Mouse (Mus musculus) CH12F3 (cell line): ENCODE results near the gene Piwil4.
"Not testable (repeated sequence)": the region's sequence is repeated elsewhere in the genome, so short reads cannot be mapped to it uniquely, and the experiment has no call there.

Experiments
- in situ Hi-C: fragments of 300-500 bp; cut with MboI; formaldehyde crosslinking; loops from 2 replicates; pipeline ENCODE4 v1.14.3; 2020; ENCODE audit warnings: low sequenced_read_pairs

Piwil4 gene

DNA sequence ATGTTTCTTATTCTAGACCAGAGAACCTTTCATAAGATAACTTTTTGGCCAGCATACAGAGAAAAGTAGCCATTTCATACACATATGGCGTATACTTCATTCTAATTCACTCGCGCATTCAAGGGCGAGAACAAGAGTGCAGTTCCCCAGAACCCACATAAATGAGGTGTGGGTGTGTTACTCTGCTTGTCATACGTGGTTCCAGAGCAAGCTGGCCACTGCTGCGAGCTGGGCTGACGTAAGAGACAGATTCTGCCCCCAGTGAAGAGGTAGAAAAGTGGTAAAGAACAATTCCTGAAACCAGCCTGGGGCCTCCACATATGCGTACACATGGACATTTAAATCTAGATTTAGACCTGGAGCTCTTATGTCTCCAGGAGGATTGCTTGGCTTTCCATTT, 66.0 kb downstream of the Piwil4 start:
- in situ Hi-C loops: no loop called here

DNA sequence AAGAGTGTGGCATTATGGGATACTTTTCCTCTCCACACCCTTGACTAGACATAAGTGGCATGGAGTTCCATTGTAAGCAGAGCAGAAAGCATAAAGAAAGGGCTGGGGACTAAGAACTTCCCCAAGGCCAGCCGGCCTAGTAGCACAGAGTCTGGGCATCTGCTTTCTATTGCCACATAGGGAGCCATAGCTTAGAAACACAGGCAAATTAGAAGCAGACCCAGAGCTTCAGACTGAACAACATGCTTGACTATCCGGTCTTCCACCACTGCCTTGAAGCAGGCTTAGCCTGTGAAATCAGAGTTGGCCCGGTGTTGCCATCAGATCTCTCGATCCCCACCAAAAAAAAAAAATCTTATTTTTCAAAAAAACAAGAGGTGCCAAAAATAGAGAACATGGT, 67.4 kb downstream of the Piwil4 start:
- in situ Hi-C loops: no loop called here

DNA sequence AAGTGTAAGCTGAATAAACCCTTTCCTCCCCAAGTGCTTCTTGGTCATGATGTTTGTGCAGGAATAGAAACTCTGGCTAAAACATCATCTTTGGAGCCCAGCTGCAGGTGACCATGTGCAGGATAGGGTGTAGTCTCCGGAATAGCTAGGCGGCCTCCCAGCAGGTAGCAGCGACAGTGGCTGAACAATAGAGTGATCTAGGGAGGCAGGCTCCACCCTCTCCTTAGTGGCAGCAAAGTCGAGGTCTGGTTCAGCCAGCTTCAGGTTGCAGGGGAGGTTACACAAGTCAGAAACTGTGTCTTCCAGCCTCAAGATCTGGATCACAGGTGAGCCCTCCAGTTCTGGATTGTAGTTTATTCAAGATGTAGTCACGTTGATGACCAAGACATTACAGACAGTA, 68.6 kb downstream of the Piwil4 start:
- in situ Hi-C loops: not testable (repeated sequence)

DNA sequence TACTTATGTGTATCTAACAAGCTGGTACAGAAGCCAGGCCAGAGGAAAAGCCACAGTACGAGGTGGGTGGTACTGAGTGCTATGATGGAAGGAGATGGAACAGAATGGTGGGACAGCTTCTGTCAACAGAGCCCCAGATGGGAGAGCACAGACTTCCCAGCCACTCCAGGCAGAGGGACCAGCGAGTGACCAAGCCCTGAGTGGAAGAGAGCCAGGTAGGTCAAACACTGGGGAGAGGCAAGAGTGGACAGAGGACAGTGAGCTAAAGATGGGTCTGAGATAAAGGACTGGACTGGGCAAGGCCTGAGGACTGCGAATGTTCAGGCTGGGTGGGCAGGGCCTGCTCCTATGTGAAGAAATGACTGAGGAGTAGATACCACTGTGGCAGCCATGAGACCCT, 72.2 kb downstream of the Piwil4 start:
- in situ Hi-C loops: no loop called here

DNA sequence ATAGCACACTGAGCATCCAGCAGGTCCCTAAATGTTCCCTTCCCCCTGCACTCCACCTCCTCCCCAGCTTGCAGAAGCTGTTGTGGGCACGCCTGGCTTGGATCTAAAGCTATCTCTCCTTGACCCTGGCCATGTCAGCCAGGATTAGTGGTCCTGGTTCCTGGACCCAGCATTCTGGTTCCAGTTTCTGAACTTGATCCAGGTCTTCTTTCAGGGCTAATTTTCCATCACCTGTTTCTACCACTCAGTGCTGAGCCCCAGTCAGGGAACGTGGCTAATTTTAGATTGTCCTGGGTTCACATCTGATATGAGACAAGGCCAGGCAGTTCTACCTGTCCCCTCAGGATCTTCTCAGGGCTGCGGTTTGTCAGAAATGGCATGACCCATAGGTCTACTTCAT, 74.5 kb downstream of the Piwil4 start:
- in situ Hi-C loops: no loop called here

DNA sequence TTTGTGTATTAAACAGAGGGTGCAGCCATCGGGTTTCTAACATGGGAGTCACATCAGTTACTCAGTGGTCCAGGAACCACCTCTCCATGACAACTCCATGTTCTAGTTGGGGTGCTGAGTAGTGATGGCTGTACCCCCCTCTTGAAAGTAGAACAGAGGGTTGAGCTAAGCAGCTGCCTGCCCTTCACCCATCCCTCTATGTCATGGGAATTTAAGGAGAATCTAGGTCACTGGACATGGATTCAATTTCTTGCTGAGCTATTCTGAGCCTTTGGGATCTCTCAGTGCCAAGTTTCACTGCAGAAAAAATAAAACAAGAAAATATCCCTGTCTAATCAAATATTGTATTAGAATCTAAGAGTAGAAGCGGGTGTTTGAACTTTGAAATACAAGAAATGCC, 76.9 kb downstream of the Piwil4 start:
- in situ Hi-C loops: no loop called here

DNA sequence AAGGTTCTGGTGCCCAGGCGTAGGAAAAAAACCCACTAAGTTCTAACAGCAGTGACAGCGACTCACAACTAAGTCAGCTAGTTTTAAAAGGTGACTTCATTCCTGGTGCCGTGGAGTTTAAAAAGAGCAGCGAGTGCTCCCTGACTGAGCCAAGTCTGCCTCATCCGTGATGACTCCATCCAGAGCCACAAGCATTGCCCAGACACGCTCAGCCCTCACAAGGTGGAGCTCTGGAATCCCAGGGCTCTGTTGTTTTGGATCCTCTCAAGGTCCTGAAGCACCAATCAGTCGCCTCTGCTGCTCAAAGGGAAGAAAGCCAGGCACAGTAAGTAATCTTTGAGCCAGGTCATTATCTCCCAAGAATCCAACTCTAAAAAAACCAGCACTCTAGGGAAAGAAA, 77.7 kb downstream of the Piwil4 start:
- in situ Hi-C loops: no loop called here

DNA sequence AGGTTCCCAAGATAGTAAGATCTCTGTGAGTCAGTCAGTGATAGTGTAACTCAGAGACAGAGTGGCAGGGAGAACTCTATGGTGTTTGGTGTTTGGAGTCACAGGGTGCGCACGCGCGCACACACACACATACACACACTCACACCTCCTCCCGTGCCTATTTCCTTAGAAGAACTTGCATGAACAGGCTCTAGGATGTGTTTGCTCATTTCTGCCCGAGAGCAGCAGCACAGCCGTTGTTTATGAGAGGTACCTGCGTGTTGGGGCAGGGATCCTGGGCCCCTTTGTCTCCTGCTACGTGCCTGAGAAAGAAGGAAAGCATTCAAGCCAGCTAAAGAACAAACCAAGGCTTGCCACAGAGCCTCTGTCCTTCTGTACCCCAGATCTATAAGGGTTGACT, 78.4 kb downstream of the Piwil4 start:
- in situ Hi-C loops: no loop called here

DNA sequence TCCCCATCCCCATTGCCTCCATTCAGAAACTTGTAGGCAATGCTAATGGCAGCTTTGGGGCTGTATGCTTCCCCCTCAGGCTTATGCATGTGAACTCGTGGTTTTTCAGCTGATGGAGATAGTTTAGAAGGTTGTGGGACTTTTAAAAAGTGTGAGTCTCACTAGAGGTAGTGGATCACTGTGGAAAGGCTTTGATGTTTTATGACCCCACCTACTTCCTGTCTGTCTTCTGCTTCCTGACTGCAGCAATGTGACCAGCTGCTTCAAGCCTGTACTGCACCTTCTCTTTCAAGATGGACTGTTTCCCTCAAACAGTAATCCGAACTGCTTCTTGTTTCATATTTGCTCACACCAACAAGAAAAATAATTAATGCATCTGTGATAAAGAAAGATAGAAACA, 82.6 kb downstream of the Piwil4 start:
- in situ Hi-C loops: no loop called here

DNA sequence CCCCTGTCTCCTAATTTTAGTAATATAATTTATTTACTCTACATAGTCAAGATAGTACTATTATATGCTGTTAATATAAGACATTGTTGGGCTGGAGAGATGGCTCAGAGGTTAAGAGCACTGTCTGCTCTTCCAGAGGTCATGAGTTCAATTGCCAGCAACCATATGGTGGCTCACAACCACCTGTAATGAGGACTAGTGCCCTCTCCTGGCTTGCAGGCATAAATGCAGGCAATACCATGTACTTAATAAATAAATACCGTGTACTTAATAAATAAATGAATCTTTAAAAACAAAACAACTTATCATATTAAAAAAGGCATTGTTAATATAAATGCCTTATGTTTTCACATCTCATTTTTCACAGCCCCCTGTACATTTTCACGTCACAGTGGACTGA, 86.5 kb downstream of the Piwil4 start:
- in situ Hi-C loops: no loop called here

DNA sequence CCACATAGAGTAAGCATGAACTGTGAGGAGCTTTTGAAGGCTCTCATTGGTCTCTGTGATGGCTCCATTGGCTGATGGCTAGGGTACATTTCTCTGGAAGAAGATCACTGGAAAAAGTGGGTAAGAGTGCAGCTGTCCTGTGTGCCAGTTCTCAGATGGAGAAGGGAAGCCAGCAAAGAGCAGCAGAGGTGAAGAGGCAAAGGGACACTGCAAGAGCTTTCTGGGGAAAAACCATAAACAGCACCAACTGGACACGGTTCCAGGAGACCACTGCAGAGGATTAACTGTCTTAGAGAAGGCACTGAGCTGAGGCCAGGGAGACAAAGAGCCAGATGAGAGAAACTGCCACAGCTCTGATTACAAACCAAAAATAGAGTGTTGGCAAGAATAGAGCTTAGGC, 87.8 kb downstream of the Piwil4 start:
- in situ Hi-C loops: no loop called here

DNA sequence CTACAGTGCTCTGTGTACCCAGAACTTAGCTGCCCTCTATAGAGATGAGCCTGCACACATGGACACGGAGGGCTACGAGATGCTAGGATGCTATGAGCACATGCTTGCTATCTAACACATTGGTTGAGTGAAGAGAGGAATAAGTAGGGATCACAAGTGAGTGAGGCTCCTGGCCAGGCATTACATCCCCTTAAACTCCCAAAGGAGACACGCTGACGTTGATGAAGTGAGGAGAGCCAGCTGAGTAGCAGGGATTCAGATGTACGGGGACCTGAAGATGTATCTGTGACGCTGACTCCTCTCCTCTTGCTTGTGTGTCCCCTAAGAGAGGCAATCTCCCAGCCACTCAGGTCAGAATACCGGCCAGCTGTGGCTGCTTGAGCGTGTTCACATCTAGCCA, 92.7 kb downstream of the Piwil4 start:
- in situ Hi-C loops: no loop called here

DNA sequence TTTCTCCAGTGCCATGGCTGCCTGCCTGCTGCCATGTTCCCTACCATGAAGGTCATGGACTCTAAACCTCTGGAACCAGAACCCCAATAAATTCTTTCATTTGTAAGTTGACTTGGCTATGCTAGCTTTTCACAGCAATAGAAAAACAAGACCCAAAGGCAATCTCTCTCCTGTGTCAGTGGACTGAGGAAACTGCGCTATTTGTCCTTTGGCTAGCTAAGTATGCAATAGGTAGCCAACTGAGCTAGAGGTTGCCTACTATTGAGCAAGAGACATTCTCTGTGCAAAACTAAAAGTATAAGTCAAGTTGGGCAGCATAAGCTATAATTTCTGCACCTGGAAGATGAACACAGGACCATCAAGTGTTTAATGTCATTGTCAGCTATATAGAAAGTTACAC, 93.9 kb downstream of the Piwil4 start:
- in situ Hi-C loops: no loop called here
